22 mouse cellular contexts compared by ENCODE assay signal in the genomic region with DNA sequence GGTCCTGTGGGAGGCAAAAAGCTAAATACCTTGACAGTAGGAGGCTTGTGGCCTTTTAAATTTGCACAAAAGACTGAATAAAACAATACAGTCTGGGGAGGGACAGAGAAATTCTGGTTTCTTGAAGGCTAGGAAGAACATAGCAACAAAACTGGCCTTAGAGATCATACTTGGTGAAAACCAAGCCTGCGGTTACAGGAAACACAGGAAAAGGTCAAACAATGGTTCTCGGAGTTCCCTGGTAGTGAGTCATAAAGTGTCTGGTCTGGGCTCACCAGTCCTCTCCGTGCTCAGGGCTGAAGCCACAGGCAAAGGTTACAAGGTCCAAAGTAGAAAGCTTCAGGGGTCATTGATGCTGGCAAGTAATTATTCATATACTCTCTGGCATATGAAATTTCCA. TPM values are rescaled to one million over a fixed set of nuclear protein-coding genes. Genes with fewer than 3 reads are reported as not detected.
A peak's percentile ranks its signal among the peaks of the same experiment; 100 is the strongest.
DNase-seq lines count a peak whose midpoint lies in the region; ATAC-seq lines count a peak whose summit lies in the region.
"Had no signal": no experiment of that assay in that cellular context is flagged by ENCODE, and none has a peak within 500 bp of the region (broad histone marks: within the 10 kb centered on the region; RNA-seq: fewer than 3 reads in every experiment).

No protein-coding gene starts in this region.

- no peaks in the 10 kb centered on the region for H3K4me1 ChIP-seq in hindbrain, embryonic 14.5 days (replicated peaks; ENCODE audit: control insufficient read depth, insufficient read depth, low read length)
- no peaks in the 10 kb centered on the region for H3K4me1 ChIP-seq in hindbrain, embryonic 13.5 days (replicated peaks)
- no peaks in the 10 kb centered on the region for H3K4me1 ChIP-seq in kidney, embryonic 15.5 days
- H3K4me1 ChIP-seq: embryonic facial prominence, embryonic 12.5 days; forebrain, embryonic 12.5 days; heart, embryonic 15.5 days had no signal

- H3K9me3 ChIP-seq in hindbrain, embryonic 14.5 days (ENCODE audit: control insufficient read depth, low read length), result no peaks in the 10 kb centered on the region
- H3K9me3 ChIP-seq in hindbrain, embryonic 13.5 days, result no peaks in the 10 kb centered on the region
- no peaks in the 10 kb centered on the region for H3K9me3 ChIP-seq in kidney, embryonic 15.5 days (replicated peaks)
- H3K9me3 ChIP-seq: embryonic facial prominence, embryonic 12.5 days; forebrain, embryonic 12.5 days; heart, embryonic 15.5 days; hindbrain, embryonic 15.5 days had no signal

- no peaks in the 10 kb centered on the region for H3K27me3 ChIP-seq in hindbrain, embryonic 14.5 days (ENCODE audit: control insufficient read depth, insufficient read depth, low read length)
- H3K27me3 ChIP-seq in hindbrain, embryonic 13.5 days, result no peaks in the 10 kb centered on the region
- no peaks in the 10 kb centered on the region for H3K27me3 ChIP-seq in kidney, embryonic 15.5 days
- H3K27me3 ChIP-seq: CH12.LX; embryonic facial prominence, embryonic 12.5 days; forebrain, embryonic 12.5 days; heart, embryonic 15.5 days; hindbrain, embryonic 15.5 days had no signal

- no peak overlapping the region for H3K4me2 ChIP-seq in hindbrain, embryonic 14.5 days (replicated peaks)
- no peak overlapping the region for H3K4me2 ChIP-seq in hindbrain, embryonic 13.5 days
- H3K4me2 ChIP-seq in kidney, embryonic 15.5 days, result no peak overlapping the region
- H3K4me2 ChIP-seq: embryonic facial prominence, embryonic 12.5 days; forebrain, embryonic 12.5 days; heart, embryonic 11.5 days; heart, embryonic 15.5 days; hindbrain, embryonic 15.5 days had no signal

- no peak overlapping the region for H3K4me3 ChIP-seq in hindbrain, embryonic 14.5 days (replicated peaks; ENCODE audit: low read length)
- no peak overlapping the region for H3K4me3 ChIP-seq in hindbrain, embryonic 13.5 days
- no peak overlapping the region for H3K4me3 ChIP-seq in kidney, embryonic 15.5 days (replicated peaks)
- H3K4me3 ChIP-seq: embryonic facial prominence, embryonic 12.5 days; forebrain, embryonic 12.5 days; heart, adult 2 months; heart, embryonic 15.5 days; hindbrain, embryonic 15.5 days had no signal

- WGBS in hindbrain, embryonic 14.5 days, result 74% methylated on average over 3 of the region's 3 CpGs
- 79% methylated on average over 3 of the region's 3 CpGs for WGBS in hindbrain, embryonic 13.5 days
- WGBS in kidney, embryonic 15.5 days, result 59% methylated on average over 3 of the region's 3 CpGs

- H3K9ac ChIP-seq in hindbrain, embryonic 14.5 days, result no peak overlapping the region
- H3K9ac ChIP-seq in hindbrain, embryonic 13.5 days, result no peak overlapping the region
- H3K9ac ChIP-seq in kidney, embryonic 15.5 days, result no peak overlapping the region
- H3K9ac ChIP-seq: embryonic facial prominence, embryonic 12.5 days; forebrain, embryonic 12.5 days; heart, embryonic 15.5 days; hindbrain, embryonic 15.5 days had no signal

- DNase-seq in hindbrain, embryonic 14.5 days (ENCODE audit: low spot score), result peak; percentile 6
- DNase-seq in kidney, postnatal 36 days, result peak; percentile 3 to 4
- DNase-seq in MN1 (ENCODE audit: low spot score) (peak; percentile 28), adipocyte (ENCODE audit: low spot score) (no peak)
- DNase-seq in cerebellum, adult 18-20 months, result no peak
- DNase-seq: adrenal gland, postnatal 10 days; cerebellum, adult 8-10 months; cerebellum, postnatal 14 days; embryo, embryonic 11 days; gastrocnemius, postnatal 14 days; heart, adult 2 months; heart, postnatal 14 days had no signal

- no peaks in the 10 kb centered on the region for H3K36me3 ChIP-seq in hindbrain, embryonic 14.5 days (replicated peaks; ENCODE audit: control insufficient read depth, insufficient read depth)
- H3K36me3 ChIP-seq in hindbrain, embryonic 13.5 days, result no peaks in the 10 kb centered on the region
- H3K36me3 ChIP-seq in kidney, embryonic 15.5 days, result no peaks in the 10 kb centered on the region
- H3K36me3 ChIP-seq: embryonic facial prominence, embryonic 12.5 days; forebrain, embryonic 12.5 days; heart, embryonic 15.5 days; hindbrain, embryonic 15.5 days had no signal

- ATAC-seq in hindbrain, embryonic 14.5 days (ENCODE audit: low FRiP score), result no peak
- ATAC-seq in hindbrain, embryonic 13.5 days (ENCODE audit: low FRiP score), result no peak
- ATAC-seq in kidney, embryonic 15.5 days (replicated peaks; ENCODE audit: low FRiP score), result no peak
- ATAC-seq: forebrain, embryonic 16.5 days; intestine, postnatal 0 days had no signal

- no peak overlapping the region for H3K27ac ChIP-seq in hindbrain, embryonic 14.5 days
- no peak overlapping the region for H3K27ac ChIP-seq in hindbrain, embryonic 13.5 days
- H3K27ac ChIP-seq in kidney, embryonic 15.5 days, result no peak overlapping the region
- H3K27ac ChIP-seq: embryonic facial prominence, embryonic 12.5 days; forebrain, embryonic 12.5 days; heart, adult 2 months; heart, embryonic 15.5 days; hindbrain, embryonic 15.5 days had no signal

RNA-seq across cellular contexts. Expression of a gene that starts 29.1 kb away (rescaled TPM):
- polyA plus RNA-seq in hindbrain, embryonic 14.5 days (2014; fragmentation: Nextera tagmentation; extraction: Ambion mirVana), result 8.0 and 9.9 TPM in 2 replicates
- 3.8 and 4.8 TPM in 2 replicates for polyA plus RNA-seq in hindbrain, embryonic 13.5 days (2015; fragmentation: Nextera tagmentation; extraction: Ambion mirVana)
- polyA plus RNA-seq in kidney, embryonic 15.5 days (2015; fragmentation: Nextera tagmentation; extraction: Ambion mirVana), result 0.22 and 0.48 TPM in 2 replicates

Comparison
In these comparisons a context has a peak if more than half of its experiments do, and no peak if none do; other contexts are left out.
1. DNase-seq: peak in hindbrain, embryonic 14.5 days (single experiment), kidney, postnatal 36 days (2 of 2) and MN1 (single experiment); none in adipocyte (single experiment) and cerebellum, adult 18-20 months (0 of 2).